Mouse (Mus musculus) thymus, postnatal 10 days (tissue): ENCODE measurements around the gene Btla.

Experiments used
- DNase-seq, 2 experiments: peaks; one replicate each; pipeline ENCODE4 v3.0.0; 2021; ENCODE audit warnings: low spot score in 2 of 2

Gene Btla

DNA sequence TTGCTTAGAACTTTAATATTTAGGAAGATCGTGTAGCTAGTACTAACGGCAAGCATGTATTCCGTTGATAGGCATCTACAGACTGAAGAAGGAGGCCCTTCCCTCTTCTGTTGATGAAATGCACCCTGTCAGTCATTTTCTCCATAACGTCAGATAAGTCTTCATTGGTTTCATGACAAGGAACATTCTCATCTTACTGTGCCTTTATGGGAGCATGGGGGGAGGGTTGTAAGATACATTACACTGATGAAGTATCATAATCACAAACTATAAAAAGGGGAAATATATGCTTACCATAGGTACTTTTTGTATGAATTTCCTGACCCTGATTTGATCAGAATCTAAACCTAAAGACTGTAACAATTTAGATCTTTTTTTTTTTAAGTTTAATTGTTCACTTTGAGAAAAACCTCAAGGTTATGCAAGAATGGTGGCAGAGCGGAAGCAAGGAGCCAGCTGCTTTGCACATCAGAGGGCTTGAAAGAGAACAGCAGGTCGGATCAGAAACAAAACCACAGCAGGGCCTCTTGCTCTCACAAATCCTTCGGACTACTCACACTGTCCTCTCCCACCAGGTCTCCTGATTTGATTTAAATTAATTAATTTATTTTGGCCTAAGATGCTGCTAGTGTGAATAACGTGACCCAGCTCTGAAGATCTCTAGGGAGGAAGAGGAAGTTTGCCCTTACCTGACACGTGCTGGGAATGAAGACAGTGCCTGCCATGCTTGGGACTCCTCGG is at the start of gene Btla:
Btla (plus strand) TSS at position 668 of the 741 bp plus-strand sequence.
- DNase-seq: peak; percentile 14 to 41

DNA sequence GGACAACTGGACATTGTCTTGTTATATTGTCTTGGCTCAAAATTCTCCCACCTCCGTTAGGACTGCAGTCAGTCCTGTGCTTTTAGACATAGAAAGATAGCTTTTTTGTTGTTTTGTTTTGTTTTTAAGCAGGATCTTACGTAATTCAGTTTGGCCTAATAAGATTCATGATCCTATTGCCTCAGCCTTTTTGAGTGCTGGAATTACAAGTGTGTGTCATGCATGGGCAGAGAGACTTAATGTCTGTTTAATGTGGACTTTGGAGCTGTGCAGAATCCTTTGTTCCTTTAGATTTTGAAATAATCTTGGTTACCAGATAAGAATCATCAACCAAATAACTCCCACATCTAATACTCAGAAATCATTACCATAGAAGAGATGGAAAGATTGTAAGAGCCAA is 45.6 kb upstream of the Btla start:
- no peak for DNase-seq

DNA sequence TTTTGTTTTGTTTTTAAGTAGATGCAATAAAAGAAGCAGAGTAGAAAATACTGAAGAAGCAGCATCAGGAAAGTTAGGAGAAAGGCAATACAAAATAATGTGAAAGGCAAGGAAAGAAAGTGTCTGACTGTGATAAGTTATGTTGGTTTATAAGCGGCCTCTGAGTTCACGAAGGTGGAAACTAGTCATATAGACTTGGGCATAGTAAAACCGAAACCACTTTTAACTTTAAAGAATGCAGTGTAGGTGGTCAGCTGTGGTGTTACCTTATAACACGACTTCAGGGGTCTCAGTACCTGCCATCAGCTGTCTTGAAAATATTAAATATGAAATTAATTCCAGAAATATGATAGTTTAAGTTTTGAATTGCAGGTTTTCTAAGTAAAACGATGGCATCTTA is 42.3 kb upstream of the Btla start:
- no peak for DNase-seq

DNA sequence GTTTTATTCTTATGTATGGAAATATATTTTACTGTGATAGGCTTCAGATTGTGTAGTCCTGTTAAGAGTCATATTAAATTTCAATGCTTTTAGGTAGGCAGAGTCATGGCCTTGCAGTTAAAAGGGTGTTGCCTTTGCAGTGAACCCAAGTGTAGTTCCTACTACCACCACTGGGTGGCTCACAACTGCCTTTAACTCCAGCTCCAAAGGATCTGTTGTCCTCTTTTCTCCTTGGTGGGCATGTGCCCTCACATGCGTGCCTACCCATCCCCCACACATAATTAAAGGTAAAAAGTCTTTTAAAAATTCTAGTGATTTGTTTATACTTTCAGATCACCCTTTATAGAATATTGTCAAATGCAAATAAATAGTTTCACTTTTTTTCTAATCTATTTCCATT is 31.5 kb upstream of the Btla start:
- DNase-seq: peak; percentile 57 to 76

DNA sequence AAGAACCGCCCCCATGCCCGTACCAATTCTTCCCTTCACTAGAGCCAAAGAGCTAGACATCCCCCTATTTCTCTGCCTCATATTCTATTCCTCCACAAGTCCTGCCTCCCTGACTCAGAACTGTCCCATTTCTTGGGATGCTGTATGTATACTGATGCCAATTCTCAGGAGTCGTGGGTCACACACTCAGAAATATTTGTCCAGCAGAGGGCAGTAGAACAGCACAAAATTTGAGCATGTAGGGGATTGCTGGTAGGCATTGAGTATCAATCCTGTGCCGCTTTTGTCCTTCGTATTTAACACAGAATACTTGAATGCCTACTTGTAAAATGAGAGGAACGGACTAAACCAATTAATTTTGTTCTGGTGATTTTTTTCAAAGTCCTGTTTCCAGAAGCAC is 27.3 kb upstream of the Btla start:
- peak; percentile 38 to 81 for DNase-seq

DNA sequence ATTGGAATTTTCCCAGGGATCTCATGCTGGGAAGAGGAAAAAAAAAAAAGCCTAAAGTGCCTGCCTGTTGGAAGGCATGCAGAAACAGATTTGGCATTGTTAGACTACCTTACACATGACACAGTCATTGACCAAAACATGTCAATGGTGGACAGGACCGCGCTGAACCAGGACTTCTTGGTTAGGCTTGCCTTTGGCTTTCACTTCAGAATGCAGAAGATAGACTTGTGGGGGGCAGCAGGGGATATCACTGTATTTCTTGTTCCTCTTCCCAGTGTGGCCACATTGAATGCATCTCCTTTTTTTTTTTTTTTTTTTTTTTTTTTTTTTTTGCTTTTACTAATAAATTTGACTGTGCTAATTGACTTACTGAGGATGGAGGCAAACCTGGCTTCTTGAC is 22.7 kb upstream of the Btla start:
- DNase-seq: no peak

DNA sequence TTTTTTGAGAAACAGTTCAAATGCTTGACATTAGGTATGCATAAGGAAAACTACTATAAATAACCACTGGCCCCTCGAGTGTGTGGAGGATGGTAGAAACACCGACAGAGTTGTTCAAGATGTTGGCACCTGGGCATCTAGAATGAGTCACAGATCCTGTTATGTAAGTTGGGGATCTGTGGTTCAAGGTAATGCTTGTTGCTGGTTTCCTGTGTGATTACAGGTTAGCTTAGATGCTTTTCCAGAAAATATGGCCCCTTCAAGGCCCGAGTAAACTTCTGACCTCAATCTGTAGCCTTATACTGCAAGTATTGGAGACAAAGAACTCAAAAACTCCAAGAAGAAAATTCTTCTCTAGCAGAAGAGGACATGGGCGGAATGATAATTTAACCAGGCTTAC is 19.7 kb upstream of the Btla start:
- no peak for DNase-seq

DNA sequence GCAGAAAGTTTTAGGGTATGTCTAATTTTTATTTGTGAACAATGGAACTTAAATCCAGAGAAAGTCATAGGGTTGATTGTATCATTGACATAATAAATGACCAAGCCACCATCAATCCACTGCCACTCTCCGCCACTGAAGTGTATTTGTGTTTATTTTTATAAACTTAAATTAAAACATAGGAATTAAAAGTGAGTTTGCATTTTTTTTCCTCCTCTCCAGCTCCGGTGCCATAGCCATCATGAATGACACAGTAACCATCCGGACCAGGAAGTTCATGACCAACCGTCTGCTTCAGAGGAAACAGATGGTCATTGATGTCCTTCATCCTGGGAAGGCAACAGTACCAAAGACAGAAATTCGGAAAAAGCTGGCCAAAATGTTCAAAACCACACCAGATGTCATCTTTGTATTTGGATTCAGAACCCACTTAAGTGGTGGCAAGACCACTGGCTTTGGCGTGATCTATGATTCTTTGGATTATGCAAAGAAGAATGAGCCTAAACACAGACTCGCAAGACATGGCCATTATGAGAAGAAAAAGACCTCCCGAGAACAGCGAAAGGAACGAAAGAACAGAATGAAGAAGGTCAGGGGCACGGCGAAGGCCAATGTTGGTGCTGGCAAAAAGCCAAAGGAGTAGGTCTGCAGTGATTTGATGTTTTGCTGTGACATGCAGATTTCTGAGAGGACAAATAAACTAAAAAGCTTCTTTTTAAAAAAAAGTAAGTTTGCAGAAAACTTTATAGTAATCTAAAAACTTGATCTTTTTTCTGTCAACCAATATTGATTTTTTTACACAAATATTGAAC is 19.1 kb upstream of the Btla start:
- no peak for DNase-seq

DNA sequence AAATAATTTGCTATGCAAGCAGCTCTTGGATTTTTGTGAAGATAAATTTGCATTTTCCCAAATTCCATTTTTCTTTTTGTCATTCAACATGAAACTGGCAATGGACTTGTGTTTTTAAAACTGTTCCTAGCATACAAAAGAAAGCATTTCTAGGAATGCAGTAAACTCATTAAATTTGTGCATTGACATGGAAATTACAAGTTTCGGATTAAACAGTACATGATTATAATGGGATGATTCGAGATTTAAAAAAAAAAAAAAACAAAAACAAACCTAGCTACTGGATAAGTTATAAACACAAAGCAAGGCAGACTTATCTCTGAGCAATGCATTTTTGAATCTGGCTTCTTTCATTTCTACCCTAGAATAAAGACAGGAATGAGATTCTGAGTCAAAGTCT is 2.1 kb upstream of the Btla start:
- no peak for DNase-seq

DNA sequence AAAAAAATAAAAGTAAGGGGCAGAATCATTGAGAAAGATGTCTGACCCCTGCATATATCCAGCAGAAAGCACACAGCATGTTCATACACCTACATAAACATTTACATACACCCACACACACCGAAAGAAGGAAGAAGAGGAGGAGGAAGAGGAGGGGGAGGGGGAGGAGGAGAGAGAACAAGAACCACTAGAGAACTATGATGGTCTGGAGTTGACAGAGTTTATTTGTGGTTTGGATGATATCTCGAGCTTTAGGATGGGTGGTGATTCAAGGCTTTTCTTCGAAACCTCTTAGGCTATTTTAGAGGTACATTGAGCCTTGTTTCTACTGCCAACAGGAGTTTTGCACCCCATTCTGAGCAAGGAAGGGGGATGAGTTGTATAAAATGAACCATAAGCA is 1.3 kb upstream of the Btla start:
- no peak for DNase-seq

DNA sequence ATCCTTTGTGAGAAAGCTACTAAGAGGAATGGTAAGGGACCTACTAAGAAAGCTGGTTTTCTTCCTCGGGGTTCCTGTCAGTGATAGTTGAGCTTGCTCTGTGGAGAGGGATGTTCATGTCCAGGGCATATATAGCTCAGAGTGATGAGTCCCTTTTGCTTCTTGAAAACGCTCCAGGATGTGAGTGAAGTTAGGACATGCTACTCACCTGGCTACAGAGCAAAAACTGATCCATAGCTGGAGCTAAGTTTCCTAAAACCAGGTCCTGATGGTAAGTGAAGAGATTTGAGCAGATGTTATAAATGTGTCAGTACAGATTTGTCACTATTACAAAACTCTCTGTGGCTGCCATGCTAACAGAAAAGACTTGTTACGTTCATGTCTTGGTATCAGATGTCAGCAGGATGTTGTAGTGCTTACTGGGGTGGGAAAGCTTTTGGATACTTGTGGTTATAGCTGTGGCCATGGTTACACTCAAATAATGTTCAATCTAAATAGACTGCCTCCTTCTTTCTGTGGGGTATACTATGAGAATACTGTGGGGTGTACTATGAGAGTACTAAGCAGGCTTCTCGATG is 405 bp downstream of the Btla start:
- DNase-seq: no peak

DNA sequence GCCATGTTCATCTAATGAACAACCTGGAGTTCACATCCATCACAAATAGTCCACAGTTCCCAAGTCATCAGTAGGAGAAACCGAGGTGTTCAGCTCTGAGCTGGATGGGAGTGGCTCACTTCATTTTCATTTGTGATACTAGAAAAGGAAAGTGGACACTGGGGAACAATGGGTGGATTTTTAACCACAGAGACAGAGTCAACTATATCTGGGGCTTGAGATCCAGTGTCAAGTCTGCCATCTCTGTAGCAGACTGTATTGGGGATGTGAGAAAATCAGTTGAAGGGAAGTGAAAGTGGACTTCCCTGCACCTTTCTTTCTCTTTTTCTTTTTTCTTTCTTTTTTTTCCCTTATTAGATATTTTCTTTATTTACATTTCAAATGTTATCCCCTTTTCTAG is 2.9 kb downstream of the Btla start:
- no peak for DNase-seq

DNA sequence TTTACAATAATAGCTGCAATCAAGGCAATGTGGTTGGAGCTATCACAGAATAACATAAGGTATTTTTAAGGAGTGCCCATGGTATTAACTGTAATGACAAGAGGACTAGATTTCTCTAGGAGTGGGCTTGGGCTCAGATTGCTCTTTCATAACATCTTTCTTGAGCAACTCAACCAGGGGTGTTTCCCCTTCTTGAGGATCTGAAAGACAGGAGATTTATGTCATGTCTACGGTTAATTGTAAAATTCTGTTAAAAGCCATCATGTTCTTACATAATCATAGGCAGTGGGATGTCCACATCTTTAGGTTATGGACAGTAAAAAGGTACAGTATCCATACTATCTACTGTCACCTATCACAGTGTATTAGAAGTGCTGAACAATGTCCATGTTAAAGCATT is 7.2 kb downstream of the Btla start:
- DNase-seq: no peak

DNA sequence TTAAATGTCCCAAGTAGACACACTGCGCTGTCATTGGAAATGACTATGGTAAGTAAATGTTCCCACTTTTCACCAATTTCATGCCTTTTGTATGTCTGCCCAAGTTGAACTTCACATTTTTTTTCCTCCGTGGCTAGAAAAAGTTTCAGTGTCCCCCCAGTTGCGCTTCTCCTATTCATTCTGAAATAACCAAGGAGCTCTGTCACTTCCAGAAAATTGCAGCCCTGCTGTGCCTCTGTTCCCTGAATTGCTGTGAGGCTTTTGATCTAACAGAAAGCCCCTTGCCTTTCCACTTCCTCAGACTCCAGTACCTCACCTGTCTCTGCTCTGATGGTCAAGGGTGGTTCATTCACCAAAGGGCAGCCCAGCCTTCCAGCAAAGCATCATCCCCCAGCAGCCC is 8.9 kb downstream of the Btla start:
- no peak for DNase-seq

DNA sequence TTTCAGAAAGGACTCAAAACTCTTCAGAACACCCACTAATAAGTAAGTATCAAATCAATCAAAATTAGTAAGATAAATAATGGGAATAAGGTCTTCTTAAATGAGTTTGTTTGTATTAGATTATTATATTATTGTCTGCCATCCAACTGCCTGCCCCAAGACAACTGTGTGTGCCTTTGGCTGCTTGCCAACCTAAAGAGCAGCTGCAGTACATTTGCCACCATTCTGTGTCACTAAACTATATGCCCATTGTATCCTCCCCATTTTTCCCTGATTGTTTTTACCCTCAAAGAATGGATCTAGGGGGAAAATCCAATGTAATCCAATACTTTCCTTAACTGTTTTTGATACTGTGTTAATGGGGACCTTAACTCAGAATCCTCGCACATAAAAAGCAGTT is 18.6 kb downstream of the Btla start:
- DNase-seq: no peak

DNA sequence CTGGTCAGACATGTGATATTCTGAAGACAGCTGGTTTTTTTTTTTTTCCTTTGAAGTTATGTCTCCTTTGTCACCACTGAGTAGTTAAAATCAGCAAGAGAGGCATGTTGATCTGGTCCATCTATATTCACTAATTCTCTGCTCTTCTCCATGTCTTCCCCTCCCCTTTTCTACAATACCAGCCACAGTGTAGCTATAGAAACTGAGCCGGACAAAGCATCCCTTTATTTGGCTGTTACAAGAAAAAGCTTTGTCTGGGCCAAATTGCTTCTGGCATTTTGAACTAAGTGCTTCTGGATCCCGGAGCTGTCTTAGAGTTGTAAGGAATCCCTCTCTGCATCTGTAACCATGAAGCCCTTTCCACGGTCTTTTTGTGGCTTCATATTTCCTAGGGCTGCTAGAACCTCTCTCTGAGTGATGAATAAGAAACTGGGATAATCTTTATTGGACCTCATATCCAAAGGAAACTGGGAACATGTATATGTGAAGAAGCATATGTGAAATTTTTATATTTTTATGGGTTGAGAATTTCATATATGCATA is 20.9 kb downstream of the Btla start:
- DNase-seq: no peak

DNA sequence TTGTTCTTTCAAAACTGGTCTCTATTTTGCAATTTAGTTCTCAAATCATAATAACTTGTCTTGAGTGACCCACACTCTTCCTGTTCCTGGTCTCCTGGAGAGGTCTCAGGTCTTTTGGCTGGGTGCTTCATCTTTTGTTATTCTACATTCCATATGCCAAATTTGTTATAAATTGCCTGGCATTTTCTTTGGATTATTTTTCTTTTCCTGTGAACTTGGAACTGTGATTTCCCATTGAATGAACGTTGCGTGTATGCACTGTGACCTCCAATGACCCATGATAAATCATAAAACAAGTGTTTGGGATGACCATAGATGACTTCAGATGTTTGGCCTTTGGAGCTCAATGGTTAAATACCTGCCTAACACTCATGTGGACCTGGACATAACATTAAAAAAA is 25.6 kb downstream of the Btla start:
- DNase-seq: no peak

DNA sequence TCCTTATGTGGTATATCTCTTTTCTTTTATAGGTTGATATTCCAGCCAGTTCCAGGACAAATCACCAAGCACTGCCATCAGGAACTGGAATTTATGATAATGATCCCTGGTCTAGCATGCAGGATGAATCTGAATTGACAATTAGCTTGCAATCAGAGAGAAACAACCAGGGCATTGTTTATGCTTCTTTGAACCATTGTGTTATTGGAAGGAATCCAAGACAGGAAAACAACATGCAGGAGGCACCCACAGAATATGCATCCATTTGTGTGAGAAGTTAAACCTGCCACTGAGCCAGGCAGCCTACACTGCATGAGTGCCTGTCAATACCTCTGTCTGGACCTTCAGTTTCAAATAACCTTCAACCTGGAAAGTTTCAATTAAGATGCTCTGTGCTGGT is 26.2 kb downstream of the Btla start:
- DNase-seq: no peak

DNA sequence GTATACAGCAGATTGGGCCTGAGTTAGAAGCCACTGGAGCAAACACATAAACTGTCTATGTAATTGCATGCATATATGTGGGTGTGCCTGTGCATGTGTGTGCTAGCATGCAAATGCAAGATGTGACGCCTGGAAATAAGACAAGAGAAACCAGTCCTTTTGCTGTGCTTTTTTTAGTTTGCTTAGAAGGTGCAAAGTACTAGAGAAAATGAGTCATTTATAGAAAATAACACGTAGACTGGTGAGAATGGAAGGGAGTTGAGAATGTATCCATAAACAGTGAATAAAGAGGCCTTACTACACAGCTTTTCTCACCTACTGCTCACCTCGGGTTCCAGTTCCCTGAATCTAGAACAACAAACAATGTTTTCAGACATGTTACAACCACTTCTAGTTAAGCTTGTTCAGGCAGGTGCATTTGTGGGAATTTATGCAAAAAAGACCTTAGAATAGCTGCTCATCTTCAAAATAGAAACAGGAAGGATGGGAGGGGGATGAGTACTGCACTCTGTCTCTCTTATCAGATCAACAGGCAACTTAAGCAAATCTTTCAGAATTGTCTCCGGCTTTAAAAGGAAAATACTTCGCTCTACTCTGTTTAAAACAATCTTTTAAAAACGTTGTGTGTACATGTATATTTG is 27.8 kb downstream of the Btla start:
- DNase-seq: peak in 1 of 2 experiments; percentile 17

DNA sequence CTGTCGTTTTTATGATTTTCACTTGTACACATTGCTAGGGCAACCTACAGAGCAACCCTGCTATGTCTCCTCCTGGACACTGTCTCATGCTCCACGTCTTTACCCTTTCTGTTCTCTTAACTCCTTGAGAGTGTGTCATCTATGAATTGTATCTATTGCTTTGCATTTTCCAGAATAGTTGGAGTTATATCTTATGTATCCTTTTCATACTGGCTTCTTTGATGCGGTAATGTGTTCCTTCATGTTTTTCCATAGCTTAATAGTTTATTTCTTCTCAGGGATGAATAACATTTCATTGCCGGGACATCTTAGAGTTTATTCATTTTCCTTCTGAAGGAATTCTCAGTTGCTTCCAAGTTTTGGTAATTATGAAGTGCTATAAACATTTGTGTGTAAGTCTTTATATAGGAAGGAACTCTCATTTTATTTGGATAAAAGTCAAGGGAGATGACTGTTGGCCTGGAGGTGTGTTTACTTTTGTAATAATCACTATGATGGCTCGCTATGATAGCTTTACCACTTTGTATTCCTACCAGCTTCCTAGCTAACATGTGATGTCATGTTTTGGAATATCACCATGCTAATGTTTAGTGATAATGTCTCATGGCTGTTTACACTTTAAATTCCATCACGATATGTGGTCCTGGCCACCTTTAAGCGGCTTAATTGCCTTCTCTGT is 31.2 kb downstream of the Btla start:
- DNase-seq: no peak

DNA sequence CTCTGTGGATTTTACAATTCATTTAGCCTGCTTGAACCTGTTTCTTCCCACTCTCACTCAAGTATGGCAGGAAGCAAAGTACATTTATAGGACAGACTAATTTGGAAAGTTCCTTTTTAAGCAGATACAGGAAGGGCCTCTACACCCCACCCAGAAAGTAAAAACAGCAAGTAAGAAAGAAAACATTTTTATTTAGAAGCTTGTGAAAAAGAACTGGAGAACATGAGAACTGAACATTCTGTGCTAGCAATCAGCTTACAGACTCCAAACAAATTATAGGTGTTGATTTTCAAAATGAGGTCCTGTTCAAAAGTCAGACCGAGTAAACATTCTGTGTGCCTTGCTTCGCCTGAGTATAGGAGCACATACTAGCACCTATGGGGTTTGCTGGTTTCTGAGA is 32.8 kb downstream of the Btla start:
- DNase-seq: no peak

DNA sequence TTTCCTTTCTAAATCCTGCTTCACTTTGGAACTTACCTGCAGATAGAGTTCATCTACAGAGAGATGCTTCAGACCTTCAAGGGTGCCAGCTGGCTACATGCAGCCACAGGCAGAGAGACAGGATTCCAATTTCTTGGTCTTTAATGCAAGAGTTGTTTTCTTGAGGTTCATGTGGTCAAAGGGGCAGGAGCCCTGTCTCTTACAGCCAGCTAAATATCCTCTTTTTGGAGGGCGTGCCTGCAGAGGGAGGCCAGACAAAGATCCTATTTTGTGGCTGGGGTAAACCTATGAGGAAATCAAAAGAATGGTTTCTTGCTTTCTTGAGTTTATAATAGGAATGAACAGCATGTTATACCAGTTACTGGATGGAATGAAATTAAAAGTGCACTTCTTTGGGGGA is 33.5 kb downstream of the Btla start:
- no peak for DNase-seq
